Mouse (Mus musculus): ENCODE data around the gene Prkcb.

Prkcb gene

GRCm38 (mm10) chr7:122322038-122322690 lies 33.6 kb downstream of the Prkcb start:
- DNase-seq (ENCODE audit: low spot score), result no peak

GRCm38 (mm10) chr7:122327942-122328341 lies 39.4 kb downstream of the Prkcb start:
- DNase-seq (ENCODE audit: low spot score), result no peak

- DNase-seq (ENCODE audit: low spot score), result no peak
Observed at GRCm38 (mm10) chr7:122328466-122328865, 39.9 kb downstream of the Prkcb start.

- no peak for DNase-seq (ENCODE audit: low spot score)
Observed at GRCm38 (mm10) chr7:122329588-122329987, 41.0 kb downstream of the Prkcb start.

DNA sequence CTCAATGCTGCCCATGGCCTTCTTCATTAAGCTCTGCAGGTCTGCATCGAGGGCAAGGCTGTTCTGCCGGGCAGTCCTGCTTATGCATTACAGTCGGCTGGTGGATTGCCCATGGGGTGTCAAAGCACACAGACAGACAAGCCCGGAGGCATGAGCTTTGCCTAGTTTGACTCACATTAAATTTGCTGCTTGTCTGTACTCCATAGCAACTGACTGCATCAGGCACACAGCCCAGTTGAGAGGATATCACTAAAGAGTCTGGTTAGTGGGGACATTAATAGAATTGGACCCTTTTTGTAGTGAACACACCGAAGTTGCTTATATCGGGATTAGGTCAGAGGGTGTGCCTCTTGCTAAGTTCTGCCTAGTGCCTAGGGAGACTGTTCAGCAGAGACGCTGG lies 45.1 kb downstream of the Prkcb start:
- DNase-seq (ENCODE audit: low spot score), result no peak

DNA sequence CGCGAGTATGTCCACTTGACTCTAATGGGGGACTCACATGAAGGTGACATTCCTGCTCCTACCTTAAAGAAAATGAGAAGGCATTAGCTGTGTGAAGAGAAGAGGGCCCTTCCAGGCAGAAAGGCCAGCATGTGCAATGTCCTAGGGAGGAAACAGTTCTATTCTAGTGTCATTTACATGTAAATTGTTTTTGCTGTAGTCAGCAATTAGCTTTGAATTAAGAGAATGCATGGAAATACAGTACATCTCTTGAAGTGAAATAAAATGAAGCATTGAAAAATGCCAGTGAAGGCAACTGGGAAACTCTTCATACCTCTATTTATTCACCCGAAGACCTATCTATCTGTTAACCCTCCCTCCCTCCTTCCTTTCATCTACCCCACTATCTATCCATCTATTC lies 48.8 kb downstream of the Prkcb start:
- no peak for DNase-seq (ENCODE audit: low spot score)

GRCm38 (mm10) chr7:122338055-122338454 lies 49.5 kb downstream of the Prkcb start:
- no peak for DNase-seq (ENCODE audit: low spot score)

- no peak for DNase-seq (ENCODE audit: low spot score)
Observed at GRCm38 (mm10) chr7:122339476-122339875, 50.9 kb downstream of the Prkcb start.

GRCm38 (mm10) chr7:122341813-122342212 lies 53.3 kb downstream of the Prkcb start:
- DNase-seq (ENCODE audit: low spot score), result no peak

DNA sequence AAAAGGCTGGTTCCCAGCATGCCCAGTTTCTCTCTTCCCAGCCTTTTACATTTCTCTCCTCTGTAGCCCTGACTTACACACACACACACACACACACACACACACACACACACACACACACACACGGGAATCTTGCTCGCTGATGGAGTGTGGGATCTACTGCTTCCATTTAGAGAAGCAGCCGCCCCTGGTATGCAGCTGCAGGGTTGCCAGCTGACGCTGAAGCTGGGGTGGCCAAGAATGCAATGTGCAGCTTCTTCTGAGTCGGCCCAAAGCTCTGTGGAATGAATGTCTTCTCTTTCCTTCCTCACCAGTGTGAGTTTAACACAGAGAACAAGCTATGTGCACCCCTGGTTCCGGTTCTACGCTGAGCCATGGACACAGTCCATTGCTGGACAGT lies 56.1 kb downstream of the Prkcb start:
- DNase-seq (ENCODE audit: low spot score), result no peak

DNA sequence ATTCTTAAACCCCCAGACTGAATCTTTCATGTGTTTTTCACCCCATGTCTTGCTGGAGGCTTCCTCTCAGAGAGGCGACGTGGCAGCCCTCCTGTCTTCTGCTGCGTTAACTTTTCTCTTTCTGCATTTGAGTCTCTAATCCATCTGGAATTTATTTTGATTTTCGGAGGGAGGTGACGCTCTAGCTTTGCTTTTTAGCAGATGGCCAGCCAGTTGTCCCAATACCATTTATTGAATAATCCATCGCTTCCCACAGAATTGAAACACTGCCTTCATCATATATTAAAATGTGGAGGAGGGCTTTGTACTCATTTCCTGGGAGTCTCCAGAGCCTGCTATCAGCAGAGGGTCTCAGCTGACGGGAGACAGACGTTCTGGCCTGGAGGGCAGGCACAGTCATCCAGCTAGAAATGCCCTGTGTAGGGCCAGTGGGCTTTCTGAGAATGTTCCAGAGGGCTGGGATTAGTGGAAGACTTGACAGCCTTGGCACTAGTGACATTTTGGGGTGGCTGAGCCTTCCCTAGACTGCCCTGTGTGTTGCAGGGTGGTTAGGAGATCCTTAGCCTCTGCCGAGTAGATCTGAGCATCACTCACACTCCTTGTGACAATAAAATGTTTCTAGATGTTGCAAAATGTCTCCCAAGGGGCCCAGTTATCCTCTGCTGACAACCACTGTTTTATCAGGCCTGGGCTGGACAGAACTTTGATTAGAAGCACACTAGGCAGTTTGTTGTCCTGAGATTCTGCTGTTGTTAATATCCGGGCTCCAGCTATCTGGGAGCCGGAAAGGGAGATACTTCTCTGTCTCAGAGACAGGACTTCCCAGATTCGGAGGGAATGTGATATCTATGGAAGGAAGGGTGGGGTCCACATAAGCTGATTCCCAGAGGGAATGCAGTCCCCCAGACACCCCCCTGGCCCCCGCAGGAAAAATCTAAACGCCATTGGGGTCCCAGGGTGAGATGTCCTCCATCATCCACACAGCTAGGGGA lies 58.0 kb downstream of the Prkcb start:
- DNase-seq (ENCODE audit: low spot score), result no peak

DNA sequence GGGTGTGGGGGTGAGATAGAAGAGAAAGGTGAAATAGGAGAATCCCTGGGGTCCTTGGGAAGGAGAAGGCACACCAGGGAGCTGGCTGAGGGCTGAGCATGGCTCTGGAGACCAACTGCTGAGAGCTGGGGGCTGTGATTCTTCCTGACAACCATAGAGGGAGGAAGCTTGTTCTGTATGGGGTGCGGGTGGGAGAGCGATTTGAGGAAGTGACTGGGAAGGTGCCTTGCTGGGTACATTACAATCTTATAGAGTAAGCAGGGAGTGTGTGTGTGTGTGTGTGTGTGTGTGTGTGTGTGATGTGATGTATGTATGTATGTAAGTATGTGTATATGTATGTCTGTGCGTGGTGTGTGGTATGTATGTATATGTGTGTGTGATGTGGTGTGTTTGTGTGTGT lies 58.9 kb downstream of the Prkcb start:
- DNase-seq (ENCODE audit: low spot score), result no peak

GRCm38 (mm10) chr7:122349961-122350360 lies 61.4 kb downstream of the Prkcb start:
- DNase-seq (ENCODE audit: low spot score), result no peak

DNA sequence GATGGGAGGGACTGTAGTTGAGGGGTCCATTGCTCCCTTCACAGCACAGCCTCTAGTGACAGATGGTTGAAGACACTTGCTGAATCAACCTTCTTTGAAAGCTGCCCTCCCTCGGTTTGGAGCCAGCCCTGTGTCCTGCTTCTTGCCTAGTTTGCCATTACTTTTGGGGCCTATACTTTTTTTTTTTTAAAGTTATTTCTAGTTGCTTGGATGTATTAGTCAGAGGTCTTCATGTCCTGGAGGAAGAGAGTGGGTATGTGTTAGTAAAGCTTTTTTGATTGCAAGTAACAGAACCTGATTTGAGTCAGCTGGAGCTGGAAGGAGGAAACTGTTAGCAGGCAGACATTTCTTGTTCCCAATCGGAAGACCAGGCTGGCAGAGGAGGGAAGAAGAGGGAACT lies 62.2 kb downstream of the Prkcb start:
- DNase-seq (ENCODE audit: low spot score), result no peak

DNA sequence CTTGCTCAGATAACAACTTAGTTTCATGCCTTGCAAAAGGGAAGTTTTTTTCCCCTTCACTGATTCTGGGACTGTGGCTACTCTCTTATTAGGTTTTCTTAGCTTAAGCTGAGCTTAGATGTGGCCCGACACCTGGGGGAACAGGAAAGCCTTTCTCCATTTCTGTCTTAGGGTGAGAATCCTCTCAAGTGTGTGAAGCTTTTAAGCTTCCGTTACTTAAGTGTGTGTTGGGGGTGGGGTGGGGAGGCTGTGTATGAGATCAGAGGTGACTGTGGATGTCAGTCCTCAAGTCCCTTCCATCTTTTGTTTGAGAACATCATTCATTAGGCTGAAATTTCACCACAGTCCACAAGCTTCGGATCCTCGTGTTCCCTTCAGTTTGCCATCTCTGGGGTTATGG lies 63.3 kb downstream of the Prkcb start:
- DNase-seq (ENCODE audit: low spot score), result no peak

GRCm38 (mm10) chr7:122352566-122353277 lies 64.2 kb downstream of the Prkcb start:
- no peak for DNase-seq (ENCODE audit: low spot score)

- DNase-seq (ENCODE audit: low spot score), result no peak
Observed at GRCm38 (mm10) chr7:122353329-122353728, 64.8 kb downstream of the Prkcb start.

GRCm38 (mm10) chr7:122356941-122357340 lies 68.4 kb downstream of the Prkcb start:
- DNase-seq (ENCODE audit: low spot score), result no peak

DNA sequence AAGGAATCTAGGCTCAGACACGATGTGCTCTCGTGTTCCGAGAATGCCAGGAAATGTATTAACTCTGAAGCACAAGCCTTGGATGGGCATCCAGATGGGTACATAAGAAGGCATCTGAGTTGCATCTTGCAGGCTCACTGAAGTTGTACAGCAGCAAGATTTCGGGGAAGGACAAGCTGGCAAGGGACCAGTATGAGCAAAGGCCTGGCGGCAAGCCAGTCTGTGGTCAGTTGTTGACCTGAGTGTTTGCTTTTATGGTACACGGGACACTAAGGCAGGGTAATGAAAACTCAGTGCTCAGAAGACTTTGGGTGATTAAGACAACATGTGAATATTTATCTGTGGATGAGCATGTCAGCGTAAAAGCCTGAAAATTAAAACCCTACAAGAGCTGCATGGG lies 69.3 kb downstream of the Prkcb start:
- DNase-seq (ENCODE audit: low spot score), result no peak

- DNase-seq (ENCODE audit: low spot score), result no peak
Observed at GRCm38 (mm10) chr7:122366635-122367034, 78.1 kb downstream of the Prkcb start.

- DNase-seq (ENCODE audit: low spot score), result peak; percentile 46
Observed at GRCm38 (mm10) chr7:122367303-122368007, 78.9 kb downstream of the Prkcb start.

DNA sequence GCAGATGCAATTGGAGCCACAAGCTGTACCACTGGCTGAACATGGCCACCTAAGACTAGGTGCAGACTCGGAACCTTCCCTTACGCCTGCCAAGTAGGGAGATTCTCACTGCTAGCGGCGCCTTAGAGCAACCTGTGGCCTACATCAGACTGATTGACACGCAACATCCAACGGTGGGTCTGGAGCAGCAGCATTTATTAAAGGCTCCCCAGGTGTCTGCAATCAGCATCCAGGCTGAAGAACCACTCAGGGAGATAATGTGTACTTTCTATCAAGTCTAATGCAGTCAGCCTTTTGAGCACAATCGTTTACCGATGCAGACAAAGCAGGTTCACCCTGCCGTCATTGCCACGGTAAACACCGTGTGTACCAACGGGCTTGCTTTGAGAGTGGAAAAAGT lies 81.9 kb downstream of the Prkcb start:
- no peak for DNase-seq (ENCODE audit: low spot score)

Data from left cerebral cortex, adult 11 months (tissue).